Mouse (Mus musculus) retina, postnatal 7 days (tissue): Measurements from ENCODE around the gene Isx.

ENCODE experiments used
- DNase-seq: peaks from one replicate; pipeline ENCODE4 v3.0.0-alpha.2; 2012; ENCODE audit warnings: low read depth, low spot score

The Isx gene

GRCm38 (mm10) chr8:74872940-74873339, at the start of gene Isx:
Isx (plus strand) TSS chr8:74873173.
- no peak for DNase-seq

- no peak for DNase-seq
These were observed 45.3 kb upstream of the Isx start for GRCm38 (mm10) chr8:74827689-74828088.

GRCm38 (mm10) chr8:74831322-74831721, 41.7 kb upstream of the Isx start:
- DNase-seq = no peak

GRCm38 (mm10) chr8:74834246-74834645, 38.7 kb upstream of the Isx start:
- no peak for DNase-seq

GRCm38 (mm10) chr8:74847376-74848048, 25.5 kb upstream of the Isx start:
- DNase-seq = no peak

GRCm38 (mm10) chr8:74848707-74849106, 24.3 kb upstream of the Isx start:
- DNase-seq = no peak

- DNase-seq = no peak
These were observed 22.0 kb upstream of the Isx start for GRCm38 (mm10) chr8:74850971-74851370.

- no peak for DNase-seq
These were observed 21.1 kb upstream of the Isx start for GRCm38 (mm10) chr8:74851837-74852236.

GRCm38 (mm10) chr8:74853488-74853887, 19.5 kb upstream of the Isx start:
- no peak for DNase-seq

- DNase-seq = no peak
These were observed 18.2 kb upstream of the Isx start for GRCm38 (mm10) chr8:74854786-74855185.

- no peak for DNase-seq
These were observed 17.6 kb upstream of the Isx start for GRCm38 (mm10) chr8:74855341-74855740.

- DNase-seq = no peak
These were observed 13.7 kb upstream of the Isx start for GRCm38 (mm10) chr8:74859241-74859640.

GRCm38 (mm10) chr8:74860449-74860848, 12.5 kb upstream of the Isx start:
- DNase-seq = no peak

GRCm38 (mm10) chr8:74862598-74862997, 10.4 kb upstream of the Isx start:
- no peak for DNase-seq

- no peak for DNase-seq
These were observed 2.5 kb upstream of the Isx start for GRCm38 (mm10) chr8:74870346-74870949.

GRCm38 (mm10) chr8:74871686-74872085, 1.3 kb upstream of the Isx start:
- DNase-seq = no peak

- no peak for DNase-seq
These were observed 686 bp upstream of the Isx start for GRCm38 (mm10) chr8:74872151-74872823.

GRCm38 (mm10) chr8:74874565-74874964, 1.6 kb downstream of the Isx start:
- DNase-seq = no peak

- DNase-seq = no peak
These were observed 5.7 kb downstream of the Isx start for GRCm38 (mm10) chr8:74878637-74879036.

- no peak for DNase-seq
These were observed 15.8 kb downstream of the Isx start for GRCm38 (mm10) chr8:74888763-74889162.

- DNase-seq = no peak
These were observed 18.1 kb downstream of the Isx start for GRCm38 (mm10) chr8:74891030-74891429.

- no peak for DNase-seq
These were observed 23.3 kb downstream of the Isx start for GRCm38 (mm10) chr8:74896302-74896701.

- no peak for DNase-seq
These were observed 24.3 kb downstream of the Isx start for GRCm38 (mm10) chr8:74897315-74897714.
